Mouse (Mus musculus) forebrain, embryonic 15.5 days (tissue): ENCODE measurements at regions not wholly inside any gene's neighbourhood (a gene's known extent, or its start where the extent isn't known, plus 50 kb on each side); places are given as distances from the start of the nearest gene placed in this dataset.

Experiments
- ATAC-seq: fragments of 200-750 bp; cut with Nextera tagmentation; replicated peaks from 2 replicates; pipeline ENCODE4 v1.8.0; 2017; ENCODE audit warnings: mild to moderate bottlenecking, moderate TSS enrichment, moderate library complexity
- H3K27ac ChIP-seq: fragments of 300-500 bp; sonication (generic); replicated peaks from 2 replicates; pipeline ENCODE4 v1.5.1; 2015; ENCODE audit warnings: mild to moderate bottlenecking, inconsistent platforms
- H3K27me3 ChIP-seq: fragments of 300-500 bp; sonication (generic); 2 replicates; pipeline ENCODE4 v1.6.1; 2015; ENCODE audit warnings: inconsistent platforms
- H3K36me3 ChIP-seq: fragments of 300-500 bp; sonication (generic); 2 replicates; pipeline ENCODE4 v1.6.1; 2015; ENCODE audit warnings: mild to moderate bottlenecking, inconsistent platforms
- H3K4me1 ChIP-seq: fragments of 300-500 bp; sonication (generic); 2 replicates; pipeline ENCODE4 v1.6.1; 2015; ENCODE audit warnings: inconsistent platforms
- H3K4me2 ChIP-seq: fragments of 300-500 bp; sonication (generic); replicated peaks from 2 replicates; pipeline ENCODE4 v1.6.1; 2015; ENCODE audit warnings: mild to moderate bottlenecking, inconsistent platforms
- H3K4me3 ChIP-seq: fragments of 300-500 bp; sonication (generic); 2 replicates; pipeline ENCODE4 v1.5.1; 2015; ENCODE audit warnings: mild to moderate bottlenecking, inconsistent platforms
- H3K9ac ChIP-seq: fragments of 300-500 bp; sonication (generic); replicated peaks from 2 replicates; pipeline ENCODE4 v1.6.1; 2015; ENCODE audit warnings: mild to moderate bottlenecking, inconsistent platforms
- H3K9me3 ChIP-seq: fragments of 300-500 bp; sonication (generic); 2 replicates; pipeline ENCODE4 v1.6.1; 2016; ENCODE audit warnings: inconsistent platforms
- WGBS: fragments of 180-500 bp; shearing (Covaris S2); methylation state at CpG from one replicate; pipeline ENCODE4 v1.1.7; 2015; ENCODE audit warnings: mixed read lengths; 5-methylcytosine and 5-hydroxymethylcytosine counted together

DNA sequence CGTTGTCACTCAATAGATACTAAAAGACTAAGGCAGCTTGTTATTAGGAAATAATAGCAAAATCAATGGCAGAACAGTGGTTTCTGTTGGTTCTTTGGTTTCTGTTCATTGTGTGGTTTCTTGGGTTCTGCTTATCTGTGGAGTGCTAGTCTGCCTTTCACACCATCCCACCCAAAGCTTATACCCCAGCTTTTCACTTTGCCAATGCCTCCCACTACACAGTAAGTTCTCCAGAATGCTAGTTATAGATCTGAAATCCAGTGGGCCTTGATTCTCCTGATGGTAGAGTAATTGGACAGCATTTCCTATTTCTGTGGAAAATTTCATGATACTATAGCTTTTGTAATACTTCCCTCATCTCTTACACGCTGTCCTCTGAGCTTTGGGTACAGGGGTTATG is 700.8 kb upstream of the 1700009N14Rik start:
- Histone ChIP-seq H3K27me3 (no peaks in the 10 kb centered on the region), H3K9ac (no peak overlapping the region), H3K27ac (no peak overlapping the region), H3K4me3 (no peak overlapping the region), H3K9me3 (no peaks in the 10 kb centered on the region), H3K36me3 (no peaks in the 10 kb centered on the region), H3K4me1 (no peaks in the 10 kb centered on the region), H3K4me2 (no peak overlapping the region)
- WGBS, result 89% methylated on average over 2 of the region's 2 CpGs
- no peak for ATAC-seq

GRCm38 (mm10) chr4:38785016-38785415 is 665.1 kb upstream of the 1700009N14Rik start:
- no peaks in the 10 kb centered on the region for H3K27me3 ChIP-seq
- H3K4me3 ChIP-seq, result no peak overlapping the region
- no peak for ATAC-seq
- H3K4me1 ChIP-seq, result no peaks in the 10 kb centered on the region
- H3K9me3 ChIP-seq, result no peaks in the 10 kb centered on the region
- no peak overlapping the region for H3K4me2 ChIP-seq
- H3K36me3 ChIP-seq, result no peaks in the 10 kb centered on the region
- no peak overlapping the region for H3K27ac ChIP-seq
- H3K9ac ChIP-seq, result no peak overlapping the region

DNA sequence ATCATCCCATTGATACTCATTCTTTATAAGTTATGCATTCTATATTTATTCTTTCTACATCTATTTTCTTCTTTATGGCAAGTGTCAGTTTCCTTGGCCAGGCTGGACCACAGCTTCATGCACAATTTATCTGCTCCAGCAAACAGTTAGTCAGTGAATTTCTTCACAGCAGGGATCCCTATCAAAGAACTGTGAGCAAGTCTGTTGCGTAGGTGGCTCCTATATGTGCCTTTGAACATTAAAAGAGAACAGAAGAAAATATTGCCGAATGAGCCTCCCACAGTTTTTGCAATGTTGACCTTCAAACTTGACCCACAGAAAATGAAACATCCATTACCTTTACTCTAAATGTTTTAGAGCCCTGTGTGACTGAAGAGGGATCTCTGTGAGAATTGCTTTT is 625.0 kb upstream of the 1700009N14Rik start:
- 79% methylated on average over 2 of the region's 2 CpGs for WGBS
- no peak overlapping the region for H3K4me3 ChIP-seq
- no peak overlapping the region for H3K9ac ChIP-seq
- H3K4me1 ChIP-seq, result no peaks in the 10 kb centered on the region
- H3K36me3 ChIP-seq, result no peaks in the 10 kb centered on the region
- no peaks in the 10 kb centered on the region for H3K9me3 ChIP-seq
- H3K27ac ChIP-seq, result no peak overlapping the region
- 0 out of 2 replicates have a peak, but pooled peaks have one; percentile 26 for ATAC-seq
- H3K4me2 ChIP-seq, result no peak overlapping the region
- H3K27me3 ChIP-seq, result no peaks in the 10 kb centered on the region

DNA sequence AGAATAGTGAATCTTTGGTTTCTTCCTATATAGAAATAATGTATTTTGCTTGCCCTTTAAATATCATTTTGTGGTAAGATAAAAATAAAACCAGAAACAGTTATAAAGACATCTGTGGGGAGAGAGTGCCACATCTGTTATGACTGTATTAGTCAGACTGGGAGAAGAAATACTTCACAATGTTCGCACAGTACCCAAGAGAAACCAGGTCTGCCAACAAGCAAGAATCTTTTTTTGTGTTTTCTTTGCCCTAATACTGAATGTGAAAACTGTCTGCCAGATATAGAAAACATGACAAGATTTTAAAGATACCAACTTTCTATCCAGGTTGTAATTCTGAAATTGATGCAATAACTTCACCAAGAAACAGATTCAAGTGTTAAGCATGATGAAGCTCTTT is 601.8 kb upstream of the 1700009N14Rik start:
- no peaks in the 10 kb centered on the region for H3K36me3 ChIP-seq
- H3K4me1 ChIP-seq, result no peaks in the 10 kb centered on the region
- H3K27me3 ChIP-seq, result no peaks in the 10 kb centered on the region
- H3K9me3 ChIP-seq, result no peaks in the 10 kb centered on the region
- no peak overlapping the region for H3K4me3 ChIP-seq
- H3K27ac ChIP-seq, result no peak overlapping the region
- 95% methylated on average over 1 of the region's 1 CpGs for WGBS
- ATAC-seq, result no peak
- no peak overlapping the region for H3K9ac ChIP-seq
- no peak overlapping the region for H3K4me2 ChIP-seq

- Histone ChIP-seq H3K27ac (no peak overlapping the region), H3K4me1 (no peaks in the 10 kb centered on the region), H3K9me3 (no peaks in the 10 kb centered on the region), H3K27me3 (no peaks in the 10 kb centered on the region), H3K4me3 (no peak overlapping the region), H3K4me2 (no peak overlapping the region), H3K9ac (no peak overlapping the region), H3K36me3 (no peaks in the 10 kb centered on the region)
- 79% methylated on average over 3 of the region's 3 CpGs for WGBS
- ATAC-seq, result no peak
Observed at GRCm38 (mm10) chr4:38854349-38854748, 595.7 kb upstream of the 1700009N14Rik start.

GRCm38 (mm10) chr4:38900565-38900964 is 549.5 kb upstream of the 1700009N14Rik start:
- H3K4me2 ChIP-seq, result no peak overlapping the region
- 93% methylated on average over 1 of the region's 1 CpGs for WGBS
- H3K4me3 ChIP-seq, result no peak overlapping the region
- no peaks in the 10 kb centered on the region for H3K4me1 ChIP-seq
- no peaks in the 10 kb centered on the region for H3K27me3 ChIP-seq
- H3K36me3 ChIP-seq, result no peaks in the 10 kb centered on the region
- H3K9ac ChIP-seq, result no peak overlapping the region
- ATAC-seq, result no peak
- H3K9me3 ChIP-seq, result no peaks in the 10 kb centered on the region
- no peak overlapping the region for H3K27ac ChIP-seq

DNA sequence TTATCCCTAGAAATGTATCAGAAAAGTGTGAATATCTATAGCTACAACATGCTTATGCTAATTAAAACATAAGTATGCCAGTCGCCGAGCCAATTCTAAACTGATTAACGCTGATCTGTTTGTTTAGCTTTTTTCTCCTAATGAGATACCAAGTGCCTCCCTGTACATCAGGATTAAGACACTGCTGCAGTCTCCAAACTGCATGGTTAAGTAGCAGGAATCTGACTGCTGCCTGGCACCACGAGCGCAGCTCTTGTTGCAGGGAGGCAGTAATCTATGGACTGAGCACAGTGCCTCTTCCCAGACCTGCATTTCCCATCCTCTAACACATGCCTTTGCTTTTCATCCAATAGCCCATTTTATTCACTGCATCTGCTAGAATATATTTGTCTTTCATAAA is 523.3 kb upstream of the 1700009N14Rik start:
- no peaks in the 10 kb centered on the region for H3K36me3 ChIP-seq
- peaks cover 3% of the 10 kb centered on the region; the same call in 1 of the 2 replicates for H3K4me1 ChIP-seq
- no peaks in the 10 kb centered on the region for H3K9me3 ChIP-seq
- 33% methylated on average over 5 of the region's 5 CpGs for WGBS
- no peak overlapping the region for H3K9ac ChIP-seq
- 0 out of 2 replicates have a peak, but pooled peaks have one; percentile 32 for ATAC-seq
- no peaks in the 10 kb centered on the region for H3K27me3 ChIP-seq
- no peak overlapping the region for H3K27ac ChIP-seq
- no peak overlapping the region for H3K4me2 ChIP-seq
- no peak overlapping the region for H3K4me3 ChIP-seq

GRCm38 (mm10) chr4:38953633-38954032 is 496.5 kb upstream of the 1700009N14Rik start:
- WGBS, result 55% methylated on average over 1 of the region's 1 CpGs
- Histone ChIP-seq H3K27me3 (no peaks in the 10 kb centered on the region), H3K36me3 (no peaks in the 10 kb centered on the region), H3K9ac (no peak overlapping the region), H3K27ac (no peak overlapping the region), H3K4me1 (no peaks in the 10 kb centered on the region), H3K4me2 (no peak overlapping the region), H3K9me3 (no peaks in the 10 kb centered on the region), H3K4me3 (no peak overlapping the region)
- no peak for ATAC-seq

GRCm38 (mm10) chr4:38995161-38995560 is 454.9 kb upstream of the 1700009N14Rik start:
- Histone ChIP-seq H3K4me2 (no peak overlapping the region), H3K4me1 (no peaks in the 10 kb centered on the region), H3K36me3 (no peaks in the 10 kb centered on the region), H3K9ac (no peak overlapping the region), H3K27me3 (no peaks in the 10 kb centered on the region), H3K27ac (no peak overlapping the region), H3K9me3 (no peaks in the 10 kb centered on the region), H3K4me3 (no peak overlapping the region)
- WGBS, result 89% methylated on average over 1 of the region's 1 CpGs
- ATAC-seq, result no peak
